Mouse (Mus musculus) right cerebral cortex, adult 2 months (tissue): ENCODE measurements around the gene Sgk1.
A peak's percentile ranks its signal among the peaks of the same experiment; 100 is the strongest.

ENCODE experiments used
- DNase-seq, 2 experiments: peaks; one replicate each; pipeline ENCODE4 v3.0.0; 2021 to 2022; ENCODE audit warnings: low spot score in 2 of 2

The Sgk1 gene

GRCm38 (mm10) chr10:21997550-21998204 lies 115.7 kb downstream of the Sgk1 start:
- DNase-seq: peak in 1 of 2 experiments; percentile 14

GRCm38 (mm10) chr10:21998503-21999180 lies 116.7 kb downstream of the Sgk1 start:
- peak in 1 of 2 experiments; percentile 33 for DNase-seq

- DNase-seq: peak in 1 of 2 experiments; percentile 15
These were observed 118.7 kb downstream of the Sgk1 start for GRCm38 (mm10) chr10:22000491-22001306.

GRCm38 (mm10) chr10:22001621-22002020 lies 119.6 kb downstream of the Sgk1 start:
- DNase-seq: no peak

GRCm38 (mm10) chr10:22004763-22005162 lies 122.8 kb downstream of the Sgk1 start:
- no peak for DNase-seq

- no peak for DNase-seq
These were observed 125.3 kb downstream of the Sgk1 start for GRCm38 (mm10) chr10:22007160-22007801.

GRCm38 (mm10) chr10:22007802-22008172 lies 125.8 kb downstream of the Sgk1 start:
- DNase-seq: peak; percentile 70 to 75

GRCm38 (mm10) chr10:22010088-22010818 lies 128.3 kb downstream of the Sgk1 start:
- peak; percentile 93 to 95 for DNase-seq

- no peak for DNase-seq
These were observed 135.6 kb downstream of the Sgk1 start for GRCm38 (mm10) chr10:22017469-22018159.

GRCm38 (mm10) chr10:22018618-22019017 lies 136.6 kb downstream of the Sgk1 start:
- no peak for DNase-seq

- DNase-seq: peak; percentile 20 to 21
These were observed 152.3 kb downstream of the Sgk1 start for GRCm38 (mm10) chr10:22034303-22034702.

- peak; percentile 63 to 73 for DNase-seq
These were observed 154.3 kb downstream of the Sgk1 start for GRCm38 (mm10) chr10:22036256-22036655.
